Mouse (Mus musculus) intestine, embryonic 16.5 days (tissue): ENCODE measurements around the gene Sar1a. TPM values are rescaled to one million over a fixed set of nuclear protein-coding genes. Genes with fewer than 3 reads are reported as not detected.

Experiments
- ATAC-seq: fragments of 200-750 bp; cut with Nextera tagmentation; 2 replicates; pipeline ENCODE4 v1.8.0; 2017; ENCODE audit warnings: moderate TSS enrichment, moderate library complexity
- H3K27ac ChIP-seq: fragments of 300-500 bp; sonication (generic); 2 replicates; pipeline ENCODE4 v1.5.1; 2014; ENCODE audit warnings: mild to moderate bottlenecking, low read length
- H3K27me3 ChIP-seq: fragments of 300-500 bp; sonication (generic); replicated peaks from 2 replicates; pipeline ENCODE4 v1.6.1; 2014; ENCODE audit warnings: low read length, control low read depth, mixed read lengths; ENCODE audit not compliant: control insufficient read depth, insufficient read depth
- H3K36me3 ChIP-seq: fragments of 300-500 bp; sonication (generic); 2 replicates; pipeline ENCODE4 v1.6.1; 2014; ENCODE audit warnings: low read length, control low read depth; ENCODE audit not compliant: control insufficient read depth, insufficient read depth
- H3K4me1 ChIP-seq: fragments of 300-500 bp; sonication (generic); 2 replicates; pipeline ENCODE4 v1.6.1; 2014; ENCODE audit warnings: low read length, control low read depth, mixed read lengths; ENCODE audit not compliant: control insufficient read depth, insufficient read depth
- H3K4me2 ChIP-seq: fragments of 300-500 bp; sonication (generic); 2 replicates; pipeline ENCODE4 v1.6.1; 2014; ENCODE audit warnings: low read depth, low read length, control low read depth
- H3K4me3 ChIP-seq: fragments of 300-500 bp; sonication (generic); 2 replicates; pipeline ENCODE4 v1.5.1; 2014; ENCODE audit warnings: mild to moderate bottlenecking, low read length
- H3K9ac ChIP-seq: fragments of 300-500 bp; sonication (generic); 2 replicates; pipeline ENCODE4 v1.6.1; 2014; ENCODE audit warnings: low read depth, low read length
- H3K9me3 ChIP-seq: fragments of 300-500 bp; sonication (generic); 2 replicates; pipeline ENCODE4 v1.6.1; 2016; ENCODE audit warnings: low read length, control low read depth; ENCODE audit not compliant: control insufficient read depth
- WGBS: fragments of 180-500 bp; shearing (Covaris S2); extraction: QIAGEN DNeasy Blood & Tissue Kit; methylation state at CpG from one replicate; pipeline ENCODE4 v1.1.7; 2014; 5-methylcytosine and 5-hydroxymethylcytosine counted together
- polyA plus RNA-seq: library from polyadenylated mRNA; unstranded; fragments of >200 nt; fragmentation: Nextera tagmentation; extraction: Ambion mirVana; gene quantifications from 2 replicates; pipeline ENCODE4 v1.2.1, GENCODE M21; 2015

Sar1a gene
- polyA plus RNA-seq, 1 experiment from 2014 or later: 178 TPM

DNA sequence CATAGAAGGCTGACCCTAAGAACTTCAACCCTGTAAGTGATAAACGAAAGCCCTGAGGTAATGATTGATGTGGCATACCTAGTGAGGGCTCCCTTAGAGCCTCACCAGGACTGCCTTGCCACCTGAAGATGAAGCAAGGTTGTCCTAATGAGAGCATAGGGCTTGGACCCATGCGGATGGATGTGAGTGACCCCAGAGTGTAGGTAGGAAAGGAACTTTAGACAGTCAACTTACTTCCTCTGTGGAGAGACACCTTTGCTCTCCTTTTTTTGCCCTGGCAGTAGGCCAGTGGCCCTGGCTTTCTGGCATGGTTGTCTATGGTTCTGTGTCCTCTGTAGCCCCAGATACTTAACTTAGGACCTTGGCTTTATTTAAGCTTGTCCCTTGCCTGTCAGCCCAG lies 16.9 kb downstream of the Sar1a start:
- H3K4me2 ChIP-seq: peak overlapping the region; percentile 98
- no peak overlapping the region for H3K27ac ChIP-seq
- peaks cover 15% of the 10 kb centered on the region for H3K4me1 ChIP-seq
- H3K36me3 ChIP-seq: peaks cover 11% of the 10 kb centered on the region; the same call in 1 of the 2 replicates
- no peaks in the 10 kb centered on the region for H3K9me3 ChIP-seq
- ATAC-seq: no peak
- 65% methylated on average over 2 of the region's 2 CpGs for WGBS
- H3K9ac ChIP-seq: peak overlapping the region; percentile 26; the same call in 1 of the 2 replicates
- H3K27me3 ChIP-seq: no peaks in the 10 kb centered on the region
- peak overlapping the region; percentile 94 for H3K4me3 ChIP-seq

DNA sequence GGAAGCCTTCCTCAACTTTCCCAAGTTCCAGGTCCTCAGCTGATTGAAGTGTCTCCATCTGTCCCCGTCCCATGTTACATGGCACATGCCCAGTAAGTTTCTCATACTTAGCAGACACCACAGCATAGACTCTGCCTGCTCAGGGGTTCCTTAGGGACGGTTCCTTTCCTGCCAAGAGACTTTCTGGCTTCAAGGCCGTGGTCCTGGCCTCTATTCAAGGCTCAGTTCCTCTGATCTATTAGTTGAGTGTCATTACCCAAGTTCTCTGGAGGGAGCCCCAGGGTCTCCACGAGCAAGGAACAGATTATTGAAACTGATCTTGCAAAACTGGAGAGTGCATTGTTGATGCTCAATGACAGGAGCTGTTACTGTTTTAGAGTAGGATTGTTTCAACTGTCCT lies 24.6 kb downstream of the Sar1a start:
- Histone ChIP-seq H3K27ac (no peak overlapping the region), H3K9me3 (no peaks in the 10 kb centered on the region), H3K9ac (no peak overlapping the region), H3K4me2 (no peak overlapping the region), H3K4me1 (no peaks in the 10 kb centered on the region), H3K36me3 (peaks cover 4% of the 10 kb centered on the region; the same call in 1 of the 2 replicates), H3K4me3 (no peak overlapping the region), H3K27me3 (no peaks in the 10 kb centered on the region)
- 80% methylated on average over 4 of the region's 4 CpGs for WGBS
- no peak for ATAC-seq

DNA sequence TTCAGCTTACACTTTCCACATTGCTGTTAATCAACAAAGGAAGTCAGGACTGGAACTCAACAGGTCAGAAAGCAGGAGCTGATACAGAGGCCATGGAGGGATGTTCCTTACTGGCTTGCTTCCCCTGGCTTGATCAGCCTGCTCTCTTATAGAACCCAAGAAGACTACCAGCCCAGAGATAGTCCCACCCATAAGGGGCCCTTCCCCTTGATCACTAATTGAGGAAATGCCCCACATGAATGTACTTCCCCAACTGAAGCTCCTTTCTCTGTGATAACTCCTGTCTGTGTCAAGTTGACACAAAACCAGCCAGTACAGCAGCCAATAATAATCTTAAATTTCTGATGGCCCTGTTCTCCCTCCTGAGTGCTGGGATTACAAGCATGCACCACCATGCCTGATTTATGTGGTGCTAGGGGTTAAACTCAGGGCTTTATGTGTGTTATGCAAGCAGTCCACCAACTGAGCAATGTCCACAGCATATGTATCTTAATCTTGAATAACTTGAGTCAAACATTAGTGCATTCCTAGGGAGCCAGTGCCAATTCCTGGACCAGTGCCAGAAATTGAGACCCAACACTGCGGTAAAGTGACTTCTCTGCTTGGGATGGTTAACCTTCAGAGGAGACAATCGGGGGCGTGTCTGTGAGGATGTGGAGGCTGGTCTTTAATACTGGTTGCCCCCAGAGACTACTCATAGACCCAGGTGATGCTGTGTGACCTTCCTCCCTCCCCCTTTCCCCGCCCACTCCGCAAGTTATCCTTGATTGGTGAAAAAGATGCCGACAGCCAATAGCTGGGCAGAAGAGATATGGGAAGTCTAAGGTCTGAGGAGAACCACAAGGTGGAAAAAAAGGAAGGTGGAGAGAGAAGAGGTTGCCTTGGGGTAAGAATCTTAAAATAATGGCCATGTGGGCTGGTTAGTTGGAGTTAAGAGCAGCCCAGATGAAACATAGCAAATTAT lies 26.6 kb downstream of the Sar1a start:
- peak; percentile 85 for ATAC-seq
- H3K36me3 ChIP-seq: peaks cover 4% of the 10 kb centered on the region; the same call in 1 of the 2 replicates
- no peak overlapping the region for H3K9ac ChIP-seq
- no peak overlapping the region for H3K4me3 ChIP-seq
- no peaks in the 10 kb centered on the region for H3K27me3 ChIP-seq
- H3K9me3 ChIP-seq: no peaks in the 10 kb centered on the region
- 0 out of 2 replicates have a peak overlapping the region, but pooled peaks have one; percentile 35 for H3K27ac ChIP-seq
- 74% methylated on average over 6 of the region's 6 CpGs for WGBS
- no peak overlapping the region for H3K4me2 ChIP-seq
- no peaks in the 10 kb centered on the region for H3K4me1 ChIP-seq

DNA sequence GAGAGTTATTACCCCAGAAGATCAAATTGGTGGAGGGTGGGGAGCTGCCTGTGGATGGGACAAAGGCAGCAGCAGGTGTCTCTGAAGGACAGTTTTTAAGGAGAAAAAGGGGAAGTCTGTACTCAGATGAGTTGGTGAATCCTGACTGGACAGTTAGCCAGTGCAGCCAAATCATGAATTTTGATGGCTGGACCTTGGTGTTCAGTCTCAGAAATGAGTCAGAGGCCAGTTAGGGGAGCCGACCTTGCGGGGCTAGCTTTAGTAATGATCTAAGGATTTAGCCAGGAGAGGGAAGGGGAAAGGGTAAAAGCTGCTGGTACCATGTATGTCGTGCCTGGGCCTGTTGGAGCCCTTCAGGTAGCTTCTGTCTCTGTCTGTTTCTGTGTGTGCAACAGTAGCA lies 33.5 kb downstream of the Sar1a start:
- Histone ChIP-seq H3K27me3 (no peaks in the 10 kb centered on the region), H3K36me3 (no peaks in the 10 kb centered on the region), H3K9ac (no peak overlapping the region), H3K9me3 (no peaks in the 10 kb centered on the region), H3K4me3 (no peak overlapping the region), H3K4me1 (peaks cover 12% of the 10 kb centered on the region), H3K27ac (no peak overlapping the region), H3K4me2 (no peak overlapping the region)
- WGBS: 74% methylated on average over 3 of the region's 3 CpGs
- no peak for ATAC-seq

DNA sequence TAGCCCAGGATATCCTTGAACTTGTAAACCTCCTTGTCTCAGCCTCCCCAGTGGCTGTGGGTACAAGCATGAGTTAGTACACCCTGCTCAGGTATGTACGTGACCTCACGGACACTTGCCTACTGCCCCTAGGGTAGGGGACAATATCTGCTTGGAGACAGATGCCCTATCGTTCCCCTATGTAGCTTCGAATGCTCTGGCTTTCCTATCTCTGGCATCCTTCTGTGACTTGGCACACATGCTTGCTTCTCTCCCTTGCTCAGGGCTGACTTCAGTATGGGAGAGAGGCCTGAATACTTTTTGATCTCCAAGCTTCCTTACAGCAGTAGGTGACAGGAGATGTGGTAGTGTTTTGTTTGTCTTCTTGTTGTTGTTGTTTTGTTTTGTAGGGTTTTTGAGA lies 34.0 kb downstream of the Sar1a start:
- Histone ChIP-seq H3K27me3 (no peaks in the 10 kb centered on the region), H3K4me2 (no peak overlapping the region), H3K4me1 (peaks cover 12% of the 10 kb centered on the region), H3K36me3 (no peaks in the 10 kb centered on the region), H3K9ac (no peak overlapping the region), H3K4me3 (no peak overlapping the region), H3K9me3 (no peaks in the 10 kb centered on the region), H3K27ac (no peak overlapping the region)
- WGBS: 89% methylated on average over 4 of the region's 4 CpGs
- ATAC-seq: no peak

DNA sequence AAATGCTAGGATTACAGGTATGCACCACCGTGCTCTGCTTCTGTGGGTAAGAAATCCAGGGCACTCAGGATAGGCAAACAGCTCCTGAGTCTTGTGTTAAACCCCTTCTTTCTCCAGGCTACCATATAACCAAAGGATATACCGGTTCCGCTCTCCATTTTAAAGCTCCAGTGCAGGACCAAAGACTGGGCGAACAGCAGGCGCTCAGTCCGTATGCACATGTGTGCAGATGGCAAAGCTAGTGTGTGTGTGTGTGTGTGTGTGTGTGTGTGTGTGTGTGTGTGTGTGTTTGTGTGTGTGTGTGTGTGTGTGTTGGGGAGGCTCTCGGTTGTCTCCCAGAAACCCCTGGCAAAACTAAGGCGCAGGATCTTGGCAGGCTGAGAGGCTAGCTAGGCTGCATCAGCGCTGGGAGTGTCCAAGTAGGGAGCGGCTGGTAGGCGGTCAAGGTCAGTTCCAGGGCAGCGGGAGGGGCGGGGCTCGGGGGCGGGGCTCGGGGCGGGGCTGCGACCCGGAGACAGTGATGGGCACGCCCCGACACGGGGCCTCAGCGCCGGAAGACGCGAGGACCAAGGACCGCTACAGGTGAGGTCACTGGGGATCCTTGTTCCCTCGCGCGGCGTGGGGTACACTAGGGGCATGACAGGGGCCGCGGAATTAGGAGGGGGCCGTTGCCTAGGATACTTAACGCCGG lies 34.8 kb downstream of the Sar1a start, which contains the start of gene Aifm2:
TSS of gene Aifm2 (plus strand) at position 493 of the 691 bp plus-strand sequence.
- ATAC-seq: peak; percentile 97
- Histone ChIP-seq H3K36me3 (no peaks in the 10 kb centered on the region), H3K4me2 (peak within 1 kb of the TSS; percentile 91), H3K27ac (peak within 1 kb of the TSS; percentile 73), H3K4me3 (peak within 1 kb of the TSS; percentile 71), H3K4me1 (peaks cover 12% of the 10 kb centered on the region), H3K9ac (peak within 1 kb of the TSS; percentile 71), H3K27me3 (no peaks in the 10 kb centered on the region), H3K9me3 (no peaks in the 10 kb centered on the region)
- WGBS: 11% methylated on average over 33 of the region's 36 CpGs

DNA sequence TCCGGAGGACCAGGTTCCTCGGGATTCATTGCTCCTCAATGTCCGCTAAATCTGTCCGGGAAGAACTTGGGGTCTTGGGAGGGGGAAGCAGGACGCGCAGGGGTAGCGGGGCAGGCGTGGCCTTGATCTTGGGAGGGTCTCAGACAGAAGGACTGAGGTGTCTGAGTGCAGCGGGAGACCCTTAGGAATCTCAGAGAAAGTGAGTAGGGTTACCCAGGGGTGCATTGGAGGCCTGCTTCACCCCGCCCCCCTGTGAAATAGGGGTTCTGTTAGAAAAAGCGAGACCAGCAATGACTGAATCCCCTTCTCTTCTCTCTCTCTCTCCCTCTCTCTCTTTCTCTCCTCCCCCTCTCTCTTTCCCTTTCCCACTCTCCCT lies 35.4 kb downstream of the Sar1a start:
- no peaks in the 10 kb centered on the region for H3K27me3 ChIP-seq
- H3K9ac ChIP-seq: peak overlapping the region; percentile 71
- peak overlapping the region; percentile 91 for H3K4me2 ChIP-seq
- ATAC-seq: peak; percentile 64
- peak overlapping the region; percentile 71 for H3K4me3 ChIP-seq
- no peaks in the 10 kb centered on the region for H3K9me3 ChIP-seq
- no peaks in the 10 kb centered on the region for H3K36me3 ChIP-seq
- 2% methylated on average over 11 of the region's 11 CpGs for WGBS
- H3K27ac ChIP-seq: no peak overlapping the region; the same call in 1 of the 2 replicates
- peaks cover 12% of the 10 kb centered on the region for H3K4me1 ChIP-seq

DNA sequence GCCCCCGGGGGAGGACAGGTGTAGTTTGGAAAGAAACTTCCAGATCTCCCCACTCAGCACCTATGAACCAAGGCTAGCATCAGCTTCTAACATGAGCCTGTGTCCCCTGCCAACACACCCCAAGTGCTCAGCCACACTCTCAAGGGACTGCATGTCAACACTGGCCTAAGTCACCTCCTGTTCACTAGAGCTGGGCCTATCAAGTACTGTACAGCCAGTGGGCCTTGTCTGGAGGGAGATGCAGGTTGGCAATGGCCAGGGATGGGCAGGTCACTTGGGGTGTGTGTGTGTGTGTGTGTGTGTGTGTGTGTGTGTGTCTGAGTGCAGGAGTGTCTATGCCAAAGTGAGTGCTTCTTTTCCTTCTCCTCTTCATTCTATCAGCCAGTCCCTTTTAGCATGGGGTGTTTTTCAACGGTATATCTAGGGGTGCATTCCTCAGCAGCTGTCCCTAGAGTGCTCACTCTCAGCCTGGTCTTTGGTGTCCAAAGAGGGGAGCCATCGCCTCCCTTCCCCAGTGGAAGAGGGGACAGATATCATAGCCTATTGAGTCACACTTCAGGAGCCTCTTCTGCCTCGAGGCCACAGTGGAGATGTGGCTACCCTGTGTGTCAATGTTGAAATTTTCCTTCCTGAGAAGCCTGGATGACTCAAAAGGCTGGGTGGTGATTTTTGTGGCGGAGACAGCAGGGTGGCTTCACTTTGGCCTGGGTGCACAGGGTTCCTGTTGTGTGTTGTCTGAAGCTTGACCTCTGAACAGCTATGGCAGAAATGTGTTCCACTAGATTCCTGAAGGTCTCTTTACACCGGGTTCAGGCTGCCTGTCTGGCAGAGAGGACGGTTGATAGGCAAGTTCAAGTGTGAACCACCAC lies 36.1 kb downstream of the Sar1a start:
- Histone ChIP-seq H3K4me1 (peaks cover 12% of the 10 kb centered on the region), H3K27me3 (no peaks in the 10 kb centered on the region), H3K27ac (no peak overlapping the region), H3K36me3 (no peaks in the 10 kb centered on the region), H3K4me3 (peak overlapping the region; percentile 71), H3K4me2 (peak overlapping the region; percentile 91), H3K9ac (peak overlapping the region; percentile 71), H3K9me3 (no peaks in the 10 kb centered on the region)
- 75% methylated on average over 7 of the region's 7 CpGs for WGBS
- peak; percentile 10; the same call in 1 of the 2 replicates for ATAC-seq
